Mouse (Mus musculus) midbrain, embryonic 16.5 days (tissue): Measurements from ENCODE around the gene Nkx1-2. TPM values are rescaled to one million over a fixed set of nuclear protein-coding genes. Genes with fewer than 3 reads are reported as not detected.

Experiments used
- ATAC-seq: fragments of 200-750 bp; cut with Nextera tagmentation; 2 replicates; pipeline ENCODE4 v1.8.0; 2017; ENCODE audit warnings: moderate TSS enrichment
- H3K27ac ChIP-seq: fragments of 300-500 bp; sonication (generic); 2 replicates; pipeline ENCODE4 v1.5.1; 2014; ENCODE audit warnings: mild to moderate bottlenecking, low read length, mixed read lengths
- H3K27me3 ChIP-seq: fragments of 300-500 bp; sonication (generic); 2 replicates; pipeline ENCODE4 v1.6.1; 2014; ENCODE audit warnings: low read depth, low read length, mixed read lengths; ENCODE audit not compliant: control insufficient read depth, insufficient read depth
- H3K36me3 ChIP-seq: fragments of 300-500 bp; sonication (generic); 2 replicates; pipeline ENCODE4 v1.6.1; 2014; ENCODE audit warnings: mild to moderate bottlenecking, low read length, moderate library complexity, mixed read lengths; ENCODE audit not compliant: control insufficient read depth, insufficient read depth
- H3K4me1 ChIP-seq: fragments of 300-500 bp; sonication (generic); 2 replicates; pipeline ENCODE4 v1.6.1; 2014; ENCODE audit warnings: mild to moderate bottlenecking, low read length, mixed read lengths; ENCODE audit not compliant: control insufficient read depth, insufficient read depth
- H3K4me2 ChIP-seq: fragments of 300-500 bp; sonication (generic); 2 replicates; pipeline ENCODE4 v1.6.1; 2014; ENCODE audit warnings: mild to moderate bottlenecking, low read length, mixed read lengths
- H3K4me3 ChIP-seq: fragments of 300-500 bp; sonication (generic); 2 replicates; pipeline ENCODE4 v1.5.1; 2014; ENCODE audit warnings: low read depth, mild to moderate bottlenecking, low read length, moderate library complexity, mixed read lengths
- H3K9ac ChIP-seq: fragments of 300-500 bp; sonication (generic); 2 replicates; pipeline ENCODE4 v1.6.1; 2014; ENCODE audit warnings: low read depth, low read length, mixed read lengths
- H3K9me3 ChIP-seq: fragments of 300-500 bp; sonication (generic); replicated peaks from 2 replicates; pipeline ENCODE4 v1.6.1; 2014; ENCODE audit warnings: mild to moderate bottlenecking, low read length, mixed read lengths; ENCODE audit not compliant: control insufficient read depth, poor library complexity, severe bottlenecking
- WGBS: fragments of 180-500 bp; shearing (Covaris S2); extraction: QIAGEN DNeasy Blood & Tissue Kit; methylation state at CpG from one replicate; pipeline ENCODE4 v1.1.7; 2014; 5-methylcytosine and 5-hydroxymethylcytosine counted together
- polyA plus RNA-seq: library from polyadenylated mRNA; unstranded; fragments of >200 nt; fragmentation: Nextera tagmentation; extraction: Ambion mirVana; gene quantifications from 2 replicates; pipeline ENCODE4 v1.2.1, GENCODE M21; 2015

Gene Nkx1-2
- polyA plus RNA-seq, 1 experiment from 2014 or later, result 0.38 TPM

GRCm38 (mm10) chr7:132576116-132576650 is 23.3 kb downstream of the Nkx1-2 start, which contains the start of gene Oat:
Oat (minus strand) TSS chr7:132576398.
- Histone ChIP-seq H3K4me1 (peaks cover 6% of the 10 kb centered on the region; the same call in 1 of the 2 replicates), H3K36me3 (no peaks in the 10 kb centered on the region), H3K4me3 (peak within 1 kb of the TSS; percentile 78), H3K9ac (peak within 1 kb of the TSS; percentile 74), H3K27me3 (peaks cover 2% of the 10 kb centered on the region; the same call in 1 of the 2 replicates), H3K9me3 (no peaks in the 10 kb centered on the region), H3K27ac (peak within 1 kb of the TSS; percentile 86), H3K4me2 (peak within 1 kb of the TSS; percentile 81)
- ATAC-seq, result peak; percentile 98
- whole genome bisulfite sequencing, result under 1% methylated on average over 49 of the region's 49 CpGs

- Histone ChIP-seq H3K4me2 (peak overlapping the region; percentile 81), H3K4me3 (peak overlapping the region; percentile 78), H3K4me1 (peaks cover 6% of the 10 kb centered on the region; the same call in 1 of the 2 replicates), H3K27ac (peak overlapping the region; percentile 86), H3K36me3 (no peaks in the 10 kb centered on the region), H3K9ac (peak overlapping the region; percentile 74), H3K9me3 (no peaks in the 10 kb centered on the region), H3K27me3 (peaks cover 2% of the 10 kb centered on the region; the same call in 1 of the 2 replicates)
- WGBS, result under 1% methylated on average over 13 of the region's 13 CpGs
- peak; percentile 96 for ATAC-seq
Observed at GRCm38 (mm10) chr7:132575623-132576022, 23.8 kb downstream of the Nkx1-2 start.

DNA sequence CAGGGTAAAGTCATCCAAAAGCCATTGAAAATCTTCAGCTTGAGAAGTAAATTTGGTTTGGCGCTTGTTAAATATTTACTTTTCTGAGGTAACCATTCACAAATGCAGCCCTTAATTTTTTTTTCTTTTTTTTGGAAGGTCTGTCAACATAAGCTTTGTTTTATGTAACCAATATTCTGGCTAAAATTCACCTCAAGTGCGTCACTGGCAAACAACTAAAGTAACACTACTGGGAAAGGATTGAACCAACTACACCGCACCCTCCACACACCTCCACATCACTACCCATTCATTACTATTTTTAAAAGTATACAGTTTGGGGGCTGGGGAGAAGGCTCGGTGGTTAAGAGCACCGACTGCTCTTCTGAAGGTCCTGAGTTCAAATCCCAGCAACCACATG is 24.8 kb downstream of the Nkx1-2 start:
- H3K9ac ChIP-seq, result no peak overlapping the region
- H3K9me3 ChIP-seq, result no peaks in the 10 kb centered on the region
- H3K36me3 ChIP-seq, result no peaks in the 10 kb centered on the region
- H3K4me1 ChIP-seq, result peaks cover 6% of the 10 kb centered on the region; the same call in 1 of the 2 replicates
- H3K27me3 ChIP-seq, result peaks cover 2% of the 10 kb centered on the region; the same call in 1 of the 2 replicates
- no peak overlapping the region for H3K27ac ChIP-seq
- H3K4me2 ChIP-seq, result no peak overlapping the region
- ATAC-seq, result no peak
- 97% methylated on average over 5 of the region's 5 CpGs for WGBS
- H3K4me3 ChIP-seq, result no peak overlapping the region

DNA sequence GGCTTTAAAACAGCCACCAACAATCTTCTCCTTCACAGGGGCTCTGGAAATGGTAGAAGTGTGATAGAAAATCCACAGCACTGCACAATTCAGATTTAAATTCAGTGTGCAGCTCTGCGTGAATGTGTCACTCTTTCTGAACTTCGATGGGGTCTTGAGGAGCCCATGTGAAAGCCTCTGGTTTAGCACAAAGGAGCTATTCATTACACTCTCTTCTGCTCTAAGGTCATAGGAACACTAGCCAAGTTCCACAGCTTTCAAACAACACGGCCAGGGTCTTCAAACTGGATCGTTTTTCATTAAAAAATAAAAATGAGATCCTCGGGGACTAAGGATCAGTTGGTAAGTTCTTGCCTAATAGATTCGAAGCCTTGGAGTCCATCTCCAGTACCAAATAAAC is 26.2 kb downstream of the Nkx1-2 start:
- H3K27me3 ChIP-seq, result peaks cover 2% of the 10 kb centered on the region; the same call in 1 of the 2 replicates
- no peak overlapping the region for H3K4me3 ChIP-seq
- no peaks in the 10 kb centered on the region for H3K36me3 ChIP-seq
- 0 out of 2 replicates have a peak overlapping the region, but pooled peaks have one; percentile 33 for H3K27ac ChIP-seq
- 37% methylated on average over 6 of the region's 6 CpGs for WGBS
- peaks cover 6% of the 10 kb centered on the region; the same call in 1 of the 2 replicates for H3K4me1 ChIP-seq
- H3K9me3 ChIP-seq, result no peaks in the 10 kb centered on the region
- no peak for ATAC-seq
- no peak overlapping the region for H3K4me2 ChIP-seq
- no peak overlapping the region for H3K9ac ChIP-seq

DNA sequence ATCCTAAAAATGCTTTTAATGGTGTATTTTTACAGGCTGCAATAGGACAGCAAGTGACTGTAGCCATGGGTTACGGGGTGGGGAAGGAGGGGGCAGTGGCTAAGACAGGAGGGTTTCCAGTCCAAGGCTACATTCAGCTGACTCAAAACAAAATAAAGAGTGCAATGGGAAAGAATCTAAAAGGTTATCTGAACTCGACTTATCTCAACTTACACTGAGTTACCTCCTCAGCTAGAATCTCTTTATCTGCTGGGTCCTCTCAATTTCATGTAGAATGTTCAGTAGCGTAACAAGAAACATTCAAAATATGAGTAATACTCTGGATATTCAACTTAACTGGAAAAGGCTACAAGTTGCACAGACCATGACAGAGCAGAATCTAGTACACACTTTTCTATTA is 26.7 kb downstream of the Nkx1-2 start:
- H3K9me3 ChIP-seq, result no peaks in the 10 kb centered on the region
- 0 out of 2 replicates have a peak overlapping the region, but pooled peaks have one; percentile 33 for H3K27ac ChIP-seq
- no peak overlapping the region for H3K9ac ChIP-seq
- H3K4me2 ChIP-seq, result no peak overlapping the region
- H3K4me1 ChIP-seq, result peaks cover 6% of the 10 kb centered on the region; the same call in 1 of the 2 replicates
- peaks cover 2% of the 10 kb centered on the region; the same call in 1 of the 2 replicates for H3K27me3 ChIP-seq
- H3K36me3 ChIP-seq, result no peaks in the 10 kb centered on the region
- no peak overlapping the region for H3K4me3 ChIP-seq
- 86% methylated on average over 3 of the region's 3 CpGs for WGBS
- ATAC-seq, result no peak

- Histone ChIP-seq H3K4me2 (no peak overlapping the region), H3K27ac (no peak overlapping the region), H3K36me3 (no peaks in the 10 kb centered on the region), H3K4me3 (no peak overlapping the region), H3K4me1 (peaks cover 4% of the 10 kb centered on the region; the same call in 1 of the 2 replicates), H3K9ac (no peak overlapping the region), H3K27me3 (no peaks in the 10 kb centered on the region), H3K9me3 (no peaks in the 10 kb centered on the region)
- ATAC-seq, result no peak
- 84% methylated on average over 8 of the region's 8 CpGs for whole genome bisulfite sequencing
Observed at GRCm38 (mm10) chr7:132571481-132571880, 28.0 kb downstream of the Nkx1-2 start.

- Histone ChIP-seq H3K9ac (no peak overlapping the region), H3K4me3 (no peak overlapping the region), H3K4me2 (no peak overlapping the region), H3K36me3 (0 out of 2 replicates have a peak, but pooled peaks cover 3% of the 10 kb centered on the region), H3K27ac (no peak overlapping the region), H3K27me3 (no peaks in the 10 kb centered on the region), H3K9me3 (no peaks in the 10 kb centered on the region), H3K4me1 (0 out of 2 replicates have a peak, but pooled peaks cover 2% of the 10 kb centered on the region)
- no peak for ATAC-seq
- 85% methylated on average over 5 of the region's 5 CpGs for WGBS
Observed at GRCm38 (mm10) chr7:132570071-132570470, 29.4 kb downstream of the Nkx1-2 start.

- H3K4me1 ChIP-seq, result 0 out of 2 replicates have a peak, but pooled peaks cover 2% of the 10 kb centered on the region
- H3K36me3 ChIP-seq, result peaks cover 8% of the 10 kb centered on the region
- H3K4me3 ChIP-seq, result no peak overlapping the region
- WGBS, result 85% methylated on average over 6 of the region's 6 CpGs
- no peaks in the 10 kb centered on the region for H3K9me3 ChIP-seq
- no peaks in the 10 kb centered on the region for H3K27me3 ChIP-seq
- no peak overlapping the region for H3K9ac ChIP-seq
- no peak for ATAC-seq
- no peak overlapping the region for H3K4me2 ChIP-seq
- no peak overlapping the region for H3K27ac ChIP-seq
Observed at GRCm38 (mm10) chr7:132568817-132569216, 30.6 kb downstream of the Nkx1-2 start.

GRCm38 (mm10) chr7:132565831-132566230 is 33.6 kb downstream of the Nkx1-2 start:
- no peak for ATAC-seq
- no peak overlapping the region for H3K4me2 ChIP-seq
- H3K4me1 ChIP-seq, result no peaks in the 10 kb centered on the region
- WGBS, result 41% methylated on average over 1 of the region's 1 CpGs
- H3K27me3 ChIP-seq, result no peaks in the 10 kb centered on the region
- no peak overlapping the region for H3K4me3 ChIP-seq
- H3K9ac ChIP-seq, result no peak overlapping the region
- H3K27ac ChIP-seq, result no peak overlapping the region
- H3K9me3 ChIP-seq, result no peaks in the 10 kb centered on the region
- H3K36me3 ChIP-seq, result peaks cover 13% of the 10 kb centered on the region
